ENCODE assay signal across 10 mouse cellular contexts in the genomic region with DNA sequence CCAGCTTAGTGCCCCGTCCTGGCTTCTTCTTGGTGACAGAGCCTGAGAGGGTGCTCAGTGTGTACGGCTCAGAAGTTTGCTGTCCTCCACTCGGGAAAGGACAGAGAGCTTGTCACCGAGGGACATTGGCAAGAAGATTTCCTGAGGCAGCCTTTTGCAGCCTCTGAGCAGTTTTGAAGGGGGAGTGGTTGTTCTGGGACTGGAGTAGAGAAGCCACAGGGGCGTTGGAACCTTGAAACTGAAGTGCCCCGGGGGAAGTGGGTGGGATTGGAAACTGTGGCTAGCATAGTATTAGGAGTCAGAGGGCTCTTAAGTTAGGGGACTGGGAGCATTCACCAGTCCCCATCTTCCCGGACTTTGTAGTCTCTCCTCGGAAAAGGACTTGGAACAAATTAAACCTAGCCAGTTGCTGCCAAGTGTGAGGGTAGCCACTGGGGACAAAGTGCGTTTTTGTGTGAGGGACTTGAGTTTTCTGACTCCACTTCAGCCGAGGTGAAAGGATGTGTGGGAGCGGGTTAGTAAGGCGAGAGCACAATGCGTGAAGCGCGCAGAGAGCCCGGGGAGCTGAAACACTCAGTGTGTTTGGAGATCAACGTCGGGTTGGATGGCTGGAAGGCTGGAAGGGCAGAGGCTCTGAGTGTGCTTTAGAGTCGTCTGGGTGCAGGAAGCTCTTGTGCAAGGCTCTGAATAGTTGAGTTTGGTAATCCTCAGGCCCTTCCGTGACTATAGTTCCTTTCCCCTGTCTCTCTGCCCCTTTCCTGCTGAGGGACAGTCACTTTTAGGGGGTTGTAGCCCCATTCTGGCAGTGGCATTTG. TPM values are rescaled to one million over a fixed set of nuclear protein-coding genes. Genes with fewer than 3 reads are reported as not detected.
DNase-seq lines count a peak whose midpoint lies in the region; ATAC-seq lines count a peak whose summit lies in the region.
"Had no signal": no experiment of that assay in that cellular context is flagged by ENCODE, and none has a peak within 500 bp of the region (broad histone marks: within the 10 kb centered on the region; RNA-seq: fewer than 3 reads in every experiment).

No protein-coding gene starts in this region.

- H3K9me3 ChIP-seq in hindbrain, embryonic 10.5 days: no peaks in the 10 kb centered on the region
- H3K9me3 ChIP-seq in hindbrain, embryonic 11.5 days (ENCODE audit: control insufficient read depth, low read length): no peaks in the 10 kb centered on the region
- no peaks in the 10 kb centered on the region for H3K9me3 ChIP-seq in heart, embryonic 16.5 days (replicated peaks; ENCODE audit: control insufficient read depth, low read length)
- H3K9me3 ChIP-seq in midbrain, embryonic 16.5 days (replicated peaks; ENCODE audit: control insufficient read depth, low read length, poor library complexity, severe bottlenecking): no peaks in the 10 kb centered on the region
- H3K9me3 ChIP-seq in intestine, embryonic 16.5 days (ENCODE audit: control insufficient read depth, low read length): no peaks in the 10 kb centered on the region
- H3K9me3 ChIP-seq: megakaryocyte, embryonic 14.5 days had no signal

- WGBS in hindbrain, embryonic 10.5 days: 49% methylated on average over 20 of the region's 20 CpGs
- 47% methylated on average over 20 of the region's 20 CpGs for WGBS in hindbrain, embryonic 11.5 days
- WGBS in heart, embryonic 16.5 days: 48% methylated on average over 20 of the region's 20 CpGs
- 42% methylated on average over 20 of the region's 20 CpGs for WGBS in midbrain, embryonic 16.5 days
- 53% methylated on average over 20 of the region's 20 CpGs for WGBS in intestine, embryonic 16.5 days

- DNase-seq in hindbrain, embryonic 10.5 days (ENCODE audit: low spot score): no peak
- DNase-seq in hindbrain, embryonic 11.5 days (ENCODE audit: low spot score): no peak
- DNase-seq in kidney, postnatal 10 days: peak; percentile 51
- no peak for DNase-seq in cerebellum, adult 9-11 months
- DNase-seq in ovary, postnatal 14 days (ENCODE audit: low spot score): no peak
- DNase-seq: gastrocnemius, postnatal 36 days had no signal

- ATAC-seq in hindbrain, embryonic 11.5 days (ENCODE audit: low FRiP score): no peak
- ATAC-seq in heart, embryonic 16.5 days (replicated peaks; ENCODE audit: extremely low read depth, insufficient read depth, low FRiP score): no peak
- peak; percentile 8; the same call in 1 of the 2 replicates for ATAC-seq in midbrain, embryonic 16.5 days
- no peak for ATAC-seq in intestine, embryonic 16.5 days

- peak overlapping the region; percentile 77 for H3K27ac ChIP-seq in hindbrain, embryonic 10.5 days
- H3K27ac ChIP-seq in hindbrain, embryonic 11.5 days (ENCODE audit: low read depth, low read length): no peak overlapping the region
- H3K27ac ChIP-seq in heart, embryonic 16.5 days (ENCODE audit: low read length): peak overlapping the region; percentile 69
- peak overlapping the region; percentile 14; the same call in 1 of the 2 replicates for H3K27ac ChIP-seq in midbrain, embryonic 16.5 days (ENCODE audit: low read length)
- H3K27ac ChIP-seq in intestine, embryonic 16.5 days (ENCODE audit: low read length): no peak overlapping the region

- H3K4me3 ChIP-seq in hindbrain, embryonic 10.5 days: no peak overlapping the region
- no peak overlapping the region for H3K4me3 ChIP-seq in hindbrain, embryonic 11.5 days (ENCODE audit: low read depth, low read length)
- H3K4me3 ChIP-seq in heart, embryonic 16.5 days (ENCODE audit: low read length): no peak overlapping the region
- H3K4me3 ChIP-seq in midbrain, embryonic 16.5 days (ENCODE audit: low read depth, low read length): no peak overlapping the region
- H3K4me3 ChIP-seq in intestine, embryonic 16.5 days (ENCODE audit: low read length): no peak overlapping the region
- H3K4me3 ChIP-seq: megakaryocyte, embryonic 14.5 days had no signal

- no peak overlapping the region; the same call in 1 of the 2 replicates for H3K9ac ChIP-seq in hindbrain, embryonic 11.5 days (ENCODE audit: low read depth, low read length)
- H3K9ac ChIP-seq in heart, embryonic 16.5 days (ENCODE audit: low read length): 0 out of 2 replicates have a peak overlapping the region, but pooled peaks have one; percentile 16
- H3K9ac ChIP-seq in midbrain, embryonic 16.5 days (ENCODE audit: low read depth, low read length): no peak overlapping the region
- H3K9ac ChIP-seq in intestine, embryonic 16.5 days (ENCODE audit: low read depth, low read length): no peak overlapping the region

- no peak overlapping the region for H3K4me2 ChIP-seq in hindbrain, embryonic 11.5 days (replicated peaks; ENCODE audit: low read depth, low read length)
- H3K4me2 ChIP-seq in heart, embryonic 16.5 days (ENCODE audit: low read depth, low read length): no peak overlapping the region
- H3K4me2 ChIP-seq in midbrain, embryonic 16.5 days (ENCODE audit: low read length): no peak overlapping the region
- H3K4me2 ChIP-seq in intestine, embryonic 16.5 days (ENCODE audit: low read depth, low read length): no peak overlapping the region

- peaks cover 4% of the 10 kb centered on the region; the same call in 1 of the 2 replicates for H3K36me3 ChIP-seq in hindbrain, embryonic 10.5 days
- no peaks in the 10 kb centered on the region for H3K36me3 ChIP-seq in hindbrain, embryonic 11.5 days (ENCODE audit: control insufficient read depth, insufficient read depth, low read length)
- H3K36me3 ChIP-seq in heart, embryonic 16.5 days (ENCODE audit: control insufficient read depth, insufficient read depth): no peaks in the 10 kb centered on the region
- no peaks in the 10 kb centered on the region for H3K36me3 ChIP-seq in midbrain, embryonic 16.5 days (ENCODE audit: control insufficient read depth, insufficient read depth, low read length)
- H3K36me3 ChIP-seq in intestine, embryonic 16.5 days (ENCODE audit: control insufficient read depth, insufficient read depth, low read length): no peaks in the 10 kb centered on the region

- H3K4me1 ChIP-seq in hindbrain, embryonic 10.5 days (replicated peaks): peaks cover 95% of the 10 kb centered on the region
- H3K4me1 ChIP-seq in hindbrain, embryonic 11.5 days (replicated peaks; ENCODE audit: control insufficient read depth, insufficient read depth, low read length): peaks cover 23% of the 10 kb centered on the region
- peaks cover 32% of the 10 kb centered on the region for H3K4me1 ChIP-seq in heart, embryonic 16.5 days (ENCODE audit: control insufficient read depth, insufficient read depth, low read length)
- peaks cover 14% of the 10 kb centered on the region for H3K4me1 ChIP-seq in midbrain, embryonic 16.5 days (ENCODE audit: control insufficient read depth, insufficient read depth, low read length)
- H3K4me1 ChIP-seq in intestine, embryonic 16.5 days (ENCODE audit: control insufficient read depth, insufficient read depth, low read length): peaks cover 29% of the 10 kb centered on the region
- H3K4me1 ChIP-seq: megakaryocyte, embryonic 14.5 days had no signal

- no peaks in the 10 kb centered on the region for H3K27me3 ChIP-seq in hindbrain, embryonic 10.5 days (ENCODE audit: insufficient read depth, poor library complexity, severe bottlenecking)
- no peaks in the 10 kb centered on the region for H3K27me3 ChIP-seq in hindbrain, embryonic 11.5 days (ENCODE audit: control insufficient read depth, insufficient read depth, low read length)
- H3K27me3 ChIP-seq in heart, embryonic 16.5 days (ENCODE audit: control insufficient read depth, insufficient read depth, low read length): peaks cover 8% of the 10 kb centered on the region; the same call in 1 of the 2 replicates
- peaks cover 5% of the 10 kb centered on the region; the same call in 1 of the 2 replicates for H3K27me3 ChIP-seq in midbrain, embryonic 16.5 days (ENCODE audit: control insufficient read depth, insufficient read depth, low read depth, low read length)
- H3K27me3 ChIP-seq in intestine, embryonic 16.5 days (replicated peaks; ENCODE audit: control insufficient read depth, insufficient read depth, low read length): no peaks in the 10 kb centered on the region

RNA-seq across cellular contexts. Expression of gene Peli2, which starts 10.3 kb away (rescaled TPM):
- polyA plus RNA-seq in hindbrain, embryonic 10.5 days (2016; fragmentation: Nextera tagmentation; extraction: Ambion mirVana): 16.0 and 16.9 TPM in 2 replicates
- polyA plus RNA-seq in hindbrain, embryonic 11.5 days (2014; fragmentation: Nextera tagmentation; extraction: Ambion mirVana): 17.3 and 17.6 TPM in 2 replicates
- 2.6 and 3.5 TPM in 2 replicates for polyA plus RNA-seq in heart, embryonic 16.5 days (2015; fragmentation: Nextera tagmentation; extraction: Ambion mirVana)
- polyA plus RNA-seq in midbrain, embryonic 16.5 days (2015; fragmentation: Nextera tagmentation; extraction: Ambion mirVana): 4.6 and 5.0 TPM in 2 replicates
- polyA plus RNA-seq in intestine, embryonic 16.5 days (2015; fragmentation: Nextera tagmentation; extraction: Ambion mirVana): 3.5 and 3.7 TPM in 2 replicates

Comparison
In these comparisons a context has a peak if more than half of its experiments do, and no peak if none do; other contexts are left out.
1. H3K27ac ChIP-seq: peak in hindbrain, embryonic 10.5 days (single experiment), heart, embryonic 16.5 days (single experiment) and midbrain, embryonic 16.5 days (single experiment); none in hindbrain, embryonic 11.5 days (single experiment) and intestine, embryonic 16.5 days (single experiment).